In the genomic region with DNA sequence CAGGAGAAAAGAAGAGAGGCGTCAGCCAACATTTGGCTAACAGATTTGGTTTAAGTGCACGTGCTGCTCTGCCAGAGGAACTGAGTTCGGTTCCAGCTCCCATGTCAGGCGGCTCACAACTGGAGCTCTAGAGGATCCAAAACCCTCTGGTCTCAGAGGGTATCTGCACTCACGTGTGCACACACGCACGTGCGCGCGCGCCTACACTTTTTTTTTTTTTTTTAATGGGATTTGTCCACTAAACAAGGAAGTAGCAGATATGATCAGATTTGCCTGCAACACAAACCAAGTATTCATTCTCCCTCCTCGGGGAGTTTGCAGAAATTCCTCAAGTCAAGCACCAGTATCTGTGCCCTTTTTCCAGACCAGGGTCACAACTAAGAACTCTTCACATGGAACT, we compare ENCODE assay signal across 8 mouse cellular contexts. TPM values are rescaled to one million over a fixed set of nuclear protein-coding genes. Genes with fewer than 3 reads are reported as not detected.
DNase-seq lines count a peak whose midpoint lies in the region; ATAC-seq and TF ChIP-seq lines count a peak whose summit lies in the region.

No protein-coding gene starts in this region.

- no peaks in the 10 kb centered on the region for H3K9me3 ChIP-seq in forebrain, postnatal 0 days (ENCODE audit: low read length)

- H3K27ac ChIP-seq in liver, adult 2 months (replicated peaks; ENCODE audit: insufficient read depth, low read depth, low read length): no peak overlapping the region
- H3K27ac ChIP-seq in bone marrow macrophage, adult 2 months (ENCODE audit: insufficient read depth, low read depth, low read length): peak overlapping the region; percentile 16; the same call in 1 of the 2 replicates
- no peak overlapping the region for H3K27ac ChIP-seq in forebrain, postnatal 0 days (ENCODE audit: low read depth, low read length)

- H3K79me2 ChIP-seq in liver, adult 2 months (ENCODE audit: control insufficient read depth, insufficient read depth, low read length): no peaks in the 10 kb centered on the region

- WGBS in liver, adult 2 months: 16% methylated on average over 12 of the region's 12 CpGs
- WGBS in forebrain, postnatal 0 days: 10% methylated on average over 12 of the region's 12 CpGs

- TF ChIP-seq CTCF in liver, adult 2 months (IDR thresholded peaks at IDR 0.05; ENCODE audit: low read depth, low read length): no peak
- no peak for TF ChIP-seq CTCF in bone marrow macrophage, adult 2 months (IDR thresholded peaks at IDR 0.05; ENCODE audit: low read depth, low read length)
- no peak for TF ChIP-seq CTCF in forebrain, postnatal 0 days (IDR thresholded peaks at IDR 0.05; ENCODE audit: low read depth)

- H3K4me1 ChIP-seq in liver, adult 2 months (ENCODE audit: control insufficient read depth, insufficient read depth, low read length): peaks cover 4% of the 10 kb centered on the region
- peaks cover 8% of the 10 kb centered on the region; the same call in 1 of the 2 replicates for H3K4me1 ChIP-seq in bone marrow macrophage, adult 2 months (ENCODE audit: control insufficient read depth, insufficient read depth, low read length)
- H3K4me1 ChIP-seq in forebrain, postnatal 0 days (ENCODE audit: insufficient read depth): no peaks in the 10 kb centered on the region; the same call in 1 of the 2 replicates

- no peaks in the 10 kb centered on the region; the same call in 1 of the 2 replicates for H3K36me3 ChIP-seq in liver, adult 2 months (ENCODE audit: control insufficient read depth, insufficient read depth, low read length)
- peaks cover 14% of the 10 kb centered on the region for H3K36me3 ChIP-seq in forebrain, postnatal 0 days (ENCODE audit: insufficient read depth)

- no peak for TF ChIP-seq POLR2A in liver, adult 2 months (IDR thresholded peaks at IDR 0.05; ENCODE audit: extremely low read depth, insufficient read depth, low read length)
- no peak for TF ChIP-seq POLR2A in bone marrow macrophage, adult 2 months (IDR thresholded peaks at IDR 0.05; ENCODE audit: borderline replicate concordance, low read depth, low read length)

- no peaks in the 10 kb centered on the region for H3K27me3 ChIP-seq in liver, adult 2 months (ENCODE audit: control insufficient read depth, insufficient read depth, low read length)
- no peaks in the 10 kb centered on the region; the same call in 1 of the 2 replicates for H3K27me3 ChIP-seq in forebrain, postnatal 0 days (ENCODE audit: insufficient read depth, low read length)

- ATAC-seq in forebrain, postnatal 0 days: no peak

- DNase-seq in liver, adult 2 months (ENCODE audit: extremely low read depth, low read depth, low spot score): no peak
- no peak for DNase-seq in liver
- peak; percentile 17 for DNase-seq in forebrain, postnatal 0 days
- DNase-seq in mesoderm, embryonic 11.5 days (ENCODE audit: low read depth, low spot score): peak; percentile 21
- no peak for DNase-seq in right cerebral cortex, adult 2 months (ENCODE audit: low spot score in 2 of 2)
- no peak for DNase-seq in layer of hippocampus, postnatal 36 days
- no peak for DNase-seq in adrenal gland, postnatal 4 days (ENCODE audit: low spot score in 2 of 2)

- H3K9ac ChIP-seq in liver, adult 2 months (ENCODE audit: low read depth, low read length): peak overlapping the region; percentile 64; the same call in 1 of the 2 replicates
- peak overlapping the region; percentile 46 for H3K9ac ChIP-seq in forebrain, postnatal 0 days

- peak overlapping the region; percentile 55 for H3K4me3 ChIP-seq in liver, adult 2 months (ENCODE audit: insufficient read depth, low read depth, low read length)
- peak overlapping the region; percentile 87 for H3K4me3 ChIP-seq in bone marrow macrophage, adult 2 months (ENCODE audit: insufficient read depth, low read length)
- H3K4me3 ChIP-seq in forebrain, postnatal 0 days (ENCODE audit: low read depth, low read length): peak overlapping the region; percentile 56

- peak overlapping the region; percentile 78 for H3K4me2 ChIP-seq in forebrain, postnatal 0 days (ENCODE audit: low read depth)

RNA-seq across cellular contexts. Expression of gene Dhodh, which starts 0.8 kb away (rescaled TPM):
- total RNA-seq in liver, adult 2 months (2014; rRNA removed): 7.5 and 10.9 TPM in 2 replicates
- polyA plus RNA-seq in liver, adult 2 months (2012; rRNA removed): 12.0 and 14.0 TPM in 2 replicates
- 7.4 and 9.4 TPM in 2 replicates for polyA plus RNA-seq in bone marrow macrophage, adult 2 months (2012; ENCODE audit: insufficient read depth, insufficient read length, missing spikeins)
- 26.1 and 26.4 TPM in 2 replicates for total RNA-seq in forebrain, postnatal 0 days (2014; rRNA removed)
- polyA plus RNA-seq in forebrain, postnatal 0 days (2015; fragmentation: Nextera tagmentation; extraction: Ambion mirVana): 27.7 and 27.9 TPM in 2 replicates
- 10 to 100 TPM; 23.9 to 24.2 TPM for total RNA-seq in layer of hippocampus, postnatal 36 days (2021)
- 10 to 100 TPM; 27.2 to 32.1 TPM for total RNA-seq in adrenal gland, postnatal 4 days (2021)

RNA-seq across cellular contexts. Expression of gene Pkd1l3, which starts 6.7 kb away (rescaled TPM):
- total RNA-seq in liver, adult 2 months (2014; rRNA removed): 0.07 TPM in 1 of 2 replicates, not detected in the other
- polyA plus RNA-seq in liver, adult 2 months (2012; rRNA removed): not detected in 2 replicates
- polyA plus RNA-seq in bone marrow macrophage, adult 2 months (2012; ENCODE audit: insufficient read depth, insufficient read length, missing spikeins): not detected in 2 replicates
- 0.24 TPM in 1 of 2 replicates, not detected in the other for total RNA-seq in forebrain, postnatal 0 days (2014; rRNA removed)
- polyA plus RNA-seq in forebrain, postnatal 0 days (2015; fragmentation: Nextera tagmentation; extraction: Ambion mirVana): 0.21 TPM in 1 of 2 replicates, not detected in the other
- 1 to 10 TPM; 2.5 to 3.9 TPM for total RNA-seq in layer of hippocampus, postnatal 36 days (2021)
- under 1 TPM in 1 of 2 experiments, not detected in 1; 0.08 TPM for total RNA-seq in adrenal gland, postnatal 4 days (2021)

RNA-seq across cellular contexts. Expression of gene Hp, which starts 28.7 kb away (rescaled TPM):
- total RNA-seq in liver, adult 2 months (2014; rRNA removed): 2,096 and 2,327 TPM in 2 replicates
- 2,417 and 2,600 TPM in 2 replicates for polyA plus RNA-seq in liver, adult 2 months (2012; rRNA removed)
- polyA plus RNA-seq in bone marrow macrophage, adult 2 months (2012; ENCODE audit: insufficient read depth, insufficient read length, missing spikeins): 0.74 TPM in 1 of 2 replicates, not detected in the other
- total RNA-seq in forebrain, postnatal 0 days (2014; rRNA removed): 0.15 and 1.5 TPM in 2 replicates
- 0.38 and 0.44 TPM in 2 replicates for polyA plus RNA-seq in forebrain, postnatal 0 days (2015; fragmentation: Nextera tagmentation; extraction: Ambion mirVana)
- not detected for total RNA-seq in layer of hippocampus, postnatal 36 days (2021)
- 100 to 1,000 TPM in 1 of 2 experiments, 10 to 100 TPM in 1; 21.3 to 285 TPM for total RNA-seq in adrenal gland, postnatal 4 days (2021)

RNA-seq across cellular contexts. Expression of gene Txnl4b, which starts 42.0 kb away (rescaled TPM):
- total RNA-seq in liver, adult 2 months (2014; rRNA removed): 9.7 and 9.9 TPM in 2 replicates
- 5.3 and 6.6 TPM in 2 replicates for polyA plus RNA-seq in liver, adult 2 months (2012; rRNA removed)
- polyA plus RNA-seq in bone marrow macrophage, adult 2 months (2012; ENCODE audit: insufficient read depth, insufficient read length, missing spikeins): 12.7 and 16.7 TPM in 2 replicates
- 12.0 and 12.2 TPM in 2 replicates for total RNA-seq in forebrain, postnatal 0 days (2014; rRNA removed)
- 34.0 and 35.2 TPM in 2 replicates for polyA plus RNA-seq in forebrain, postnatal 0 days (2015; fragmentation: Nextera tagmentation; extraction: Ambion mirVana)
- total RNA-seq in layer of hippocampus, postnatal 36 days (2021): 10 to 100 TPM; 12.9 to 15.3 TPM
- 10 to 100 TPM; 13.3 to 13.8 TPM for total RNA-seq in adrenal gland, postnatal 4 days (2021)

RNA-seq across cellular contexts. Expression of gene Dhx38, which starts 42.0 kb away (rescaled TPM):
- 6.9 and 8.7 TPM in 2 replicates for total RNA-seq in liver, adult 2 months (2014; rRNA removed)
- polyA plus RNA-seq in liver, adult 2 months (2012; rRNA removed): 8.3 and 10.2 TPM in 2 replicates
- polyA plus RNA-seq in bone marrow macrophage, adult 2 months (2012; ENCODE audit: insufficient read depth, insufficient read length, missing spikeins): 29.8 and 32.9 TPM in 2 replicates
- total RNA-seq in forebrain, postnatal 0 days (2014; rRNA removed): 23.2 and 28.2 TPM in 2 replicates
- 12.8 and 14.1 TPM in 2 replicates for polyA plus RNA-seq in forebrain, postnatal 0 days (2015; fragmentation: Nextera tagmentation; extraction: Ambion mirVana)
- 10 to 100 TPM; 24.8 to 27.4 TPM for total RNA-seq in layer of hippocampus, postnatal 36 days (2021)
- total RNA-seq in adrenal gland, postnatal 4 days (2021): 10 to 100 TPM; 32.9 to 35.9 TPM

Comparison
In these comparisons a context has a peak if more than half of its experiments do, and no peak if none do; other contexts are left out.
1. DNase-seq: peak in forebrain, postnatal 0 days (single experiment) and mesoderm, embryonic 11.5 days (single experiment); none in liver, adult 2 months (single experiment), liver (single experiment), right cerebral cortex, adult 2 months (0 of 2), layer of hippocampus, postnatal 36 days (0 of 2) and adrenal gland, postnatal 4 days (0 of 2).
2. Peak in every context shown above with its lines, with median percentiles within 50 percentile points of each other: H3K4me3 ChIP-seq.